10 mouse cellular contexts compared by ENCODE assay signal in genomic region chr1:165643735-165644134, GRCm38 (mm10). TPM values are rescaled to one million over a fixed set of nuclear protein-coding genes. Genes with fewer than 3 reads are reported as not detected.
DNase-seq lines count a peak whose midpoint lies in the region; ATAC-seq and TF ChIP-seq lines count a peak whose summit lies in the region.
"Had no signal": no experiment of that assay in that cellular context is flagged by ENCODE, and none has a peak within 500 bp of the region (broad histone marks: within the 10 kb centered on the region; RNA-seq: fewer than 3 reads in every experiment).

No protein-coding gene starts in this region.

- H3K4me1 ChIP-seq in liver, embryonic 13.5 days (replicated peaks): peaks cover 23% of the 10 kb centered on the region
- H3K4me1 ChIP-seq in liver, embryonic 12.5 days: peaks cover 27% of the 10 kb centered on the region
- H3K4me1 ChIP-seq in thymus, adult 2 months (replicated peaks; ENCODE audit: control insufficient read depth, insufficient read depth, low read length): peaks cover 4% of the 10 kb centered on the region; the same call in 1 of the 2 replicates

- TF ChIP-seq POLR2A in thymus, adult 2 months (IDR thresholded peaks at IDR 0.05; ENCODE audit: control insufficient read depth, extremely low read depth, insufficient read depth, low read length, poor library complexity): no peak

- WGBS in liver, embryonic 13.5 days (ENCODE audit: insufficient replicate concordance): 50% methylated on average over 5 of the region's 5 CpGs
- 61% methylated on average over 5 of the region's 5 CpGs for WGBS in liver, embryonic 12.5 days (ENCODE audit: insufficient replicate concordance)
- 72% methylated on average over 5 of the region's 5 CpGs for WGBS in thymus, adult 2 months

- no peak for DNase-seq in gastrocnemius, adult 2 months
- no peak for DNase-seq in gastrocnemius, postnatal 14 days
- no peak for DNase-seq in liver, embryonic 13.5 days
- DNase-seq in 3T3-L1 (ENCODE audit: low read depth, low spot score): peak; percentile 76
- no peak for DNase-seq in thymus, adult 2 months
- DNase-seq: adrenal gland, adult 8-10 months; thymus, postnatal 25 days had no signal

- H3K36me3 ChIP-seq in liver, embryonic 13.5 days: no peaks in the 10 kb centered on the region
- no peaks in the 10 kb centered on the region for H3K36me3 ChIP-seq in liver, embryonic 12.5 days
- H3K36me3 ChIP-seq in thymus, adult 2 months (ENCODE audit: control insufficient read depth, insufficient read depth, low read length): peaks cover 6% of the 10 kb centered on the region

- TF ChIP-seq CTCF in gastrocnemius, adult 2 months (IDR thresholded peaks at IDR 0.05): no peak
- no peak for TF ChIP-seq CTCF in thymus, adult 2 months (IDR thresholded peaks at IDR 0.05; ENCODE audit: borderline replicate concordance, control insufficient read depth, extremely low read depth, insufficient read depth, low read length, poor library complexity)

- peaks cover 15% of the 10 kb centered on the region for H3K27me3 ChIP-seq in liver, embryonic 13.5 days
- peaks cover 28% of the 10 kb centered on the region for H3K27me3 ChIP-seq in liver, embryonic 12.5 days (replicated peaks)
- no peaks in the 10 kb centered on the region for H3K27me3 ChIP-seq in thymus, adult 2 months (ENCODE audit: control insufficient read depth, insufficient read depth, low read length)

- H3K4me3 ChIP-seq in gastrocnemius, adult 2 months: peak overlapping the region; percentile 95; the same call in 1 of the 2 replicates
- H3K4me3 ChIP-seq in liver, embryonic 13.5 days (replicated peaks): no peak overlapping the region
- no peak overlapping the region for H3K4me3 ChIP-seq in liver, embryonic 12.5 days
- no peak overlapping the region for H3K4me3 ChIP-seq in thymus, adult 2 months (ENCODE audit: control insufficient read depth, insufficient read depth, low read length)

- H3K4me2 ChIP-seq in liver, embryonic 13.5 days: peak overlapping the region; percentile 88; the same call in 1 of the 2 replicates
- no peak overlapping the region for H3K4me2 ChIP-seq in liver, embryonic 12.5 days

- intact Hi-C loops in gastrocnemius, adult 2 months (cut with DNase I): loop anchor here (5.0 kb wide), 2 partner anchors 61 to 94 kb away; no protein-coding TSS in a partner anchor
- intact Hi-C loops in gastrocnemius, postnatal 14 days (cut with DNase I; ENCODE audit: low total_unique reads): no loop called here

- no peak overlapping the region for H3K9ac ChIP-seq in liver, embryonic 13.5 days
- no peak overlapping the region for H3K9ac ChIP-seq in liver, embryonic 12.5 days

- no peak overlapping the region for H3K27ac ChIP-seq in gastrocnemius, adult 2 months
- H3K27ac ChIP-seq in liver, embryonic 13.5 days: no peak overlapping the region
- H3K27ac ChIP-seq in liver, embryonic 12.5 days: no peak overlapping the region
- no peak overlapping the region for H3K27ac ChIP-seq in thymus, adult 2 months (ENCODE audit: control insufficient read depth, insufficient read depth, low read length)

- no peaks in the 10 kb centered on the region for H3K9me3 ChIP-seq in liver, embryonic 13.5 days (replicated peaks)
- no peaks in the 10 kb centered on the region for H3K9me3 ChIP-seq in liver, embryonic 12.5 days (replicated peaks)

- no peak for ATAC-seq in liver, embryonic 13.5 days (ENCODE audit: low read depth)
- no peak for ATAC-seq in liver, embryonic 12.5 days
- peak; percentile 8; the same call in 1 of the 2 replicates for ATAC-seq in granulocyte monocyte progenitor cell, adult 5-6 weeks (replicated peaks; ENCODE audit: poor library complexity, severe bottlenecking)

RNA-seq across cellular contexts. Expression of gene Mpzl1, which starts 9.4 kb away (rescaled TPM):
- 1 to 10 TPM; 7.0 to 8.7 TPM for total RNA-seq in gastrocnemius, adult 2 months (2021)
- total RNA-seq in gastrocnemius, postnatal 14 days (2021): 10 to 100 TPM; 23.8 to 25.6 TPM
- polyA plus RNA-seq in liver, embryonic 13.5 days (2015; fragmentation: Nextera tagmentation; extraction: Ambion mirVana): 31.9 and 36.0 TPM in 2 replicates
- polyA plus RNA-seq in liver, embryonic 12.5 days (2016; fragmentation: Nextera tagmentation; extraction: Ambion mirVana): 49.3 and 50.3 TPM in 2 replicates
- 0.98 and 20.5 TPM in 2 replicates for total RNA-seq in granulocyte monocyte progenitor cell, adult 5-6 weeks (2014; fragmentation: Nextera tagmentation)
- total RNA-seq in granulocyte monocyte progenitor cell, adult 5-6 weeks (2017): 0.41 and 0.73 TPM in 2 replicates
- 4.6 and 5.9 TPM in 2 replicates for polyA plus RNA-seq in thymus, adult 2 months (2012; rRNA removed)
- total RNA-seq: neutrophil, adult 5-6 weeks had no signal
